Mouse (Mus musculus) embryonic facial prominence, embryonic 13.5 days (tissue): ENCODE results near the gene Cep68. TPM values are rescaled to one million over a fixed set of nuclear protein-coding genes. Genes with fewer than 3 reads are reported as not detected.

Experiments
- ATAC-seq: fragments of 200-750 bp; cut with Nextera tagmentation; 2 replicates; pipeline ENCODE4 v1.8.0; 2017; ENCODE audit warnings: low read depth; ENCODE audit not compliant: insufficient number of reproducible peaks, insufficient read depth, low FRiP score, low TSS enrichment
- H3K27ac ChIP-seq: fragments of 300-500 bp; sonication (generic); 2 replicates; pipeline ENCODE4 v1.5.1; 2015; ENCODE audit warnings: moderate library complexity, mild to moderate bottlenecking, inconsistent platforms
- H3K27me3 ChIP-seq: fragments of 300-500 bp; sonication (generic); 2 replicates; pipeline ENCODE4 v1.6.1; 2015; ENCODE audit warnings: mild to moderate bottlenecking, inconsistent platforms
- H3K36me3 ChIP-seq: fragments of 300-500 bp; sonication (generic); 2 replicates; pipeline ENCODE4 v1.6.1; 2015; ENCODE audit warnings: mild to moderate bottlenecking, inconsistent platforms
- H3K4me1 ChIP-seq: fragments of 300-500 bp; sonication (generic); 2 replicates; pipeline ENCODE4 v1.6.1; 2015; ENCODE audit warnings: inconsistent platforms
- H3K4me2 ChIP-seq: fragments of 300-500 bp; sonication (generic); 2 replicates; pipeline ENCODE4 v1.6.1; 2015; ENCODE audit warnings: moderate library complexity, mild to moderate bottlenecking, inconsistent platforms
- H3K4me3 ChIP-seq: fragments of 300-500 bp; sonication (generic); 2 replicates; pipeline ENCODE4 v1.5.1; 2015; ENCODE audit warnings: mild to moderate bottlenecking, inconsistent platforms
- H3K9ac ChIP-seq: fragments of 300-500 bp; sonication (generic); 2 replicates; pipeline ENCODE4 v1.6.1; 2015; ENCODE audit warnings: mild to moderate bottlenecking, inconsistent platforms
- H3K9me3 ChIP-seq: fragments of 300-500 bp; sonication (generic); 2 replicates; pipeline ENCODE4 v1.6.1; 2016; ENCODE audit warnings: inconsistent platforms
- WGBS: fragments of 180-500 bp; shearing (Covaris S2); methylation state at CpG from one replicate; pipeline ENCODE4 v1.1.7; 2015; ENCODE audit warnings: mixed read lengths; 5-methylcytosine and 5-hydroxymethylcytosine counted together
- polyA plus RNA-seq: library from polyadenylated mRNA; unstranded; fragments of >200 nt; fragmentation: Nextera tagmentation; extraction: Ambion mirVana; gene quantifications from 2 replicates; pipeline ENCODE4 v1.2.1, GENCODE M21; 2015

Cep68 gene
- polyA plus RNA-seq, 1 experiment from 2014 or later = 39.1 TPM

DNA sequence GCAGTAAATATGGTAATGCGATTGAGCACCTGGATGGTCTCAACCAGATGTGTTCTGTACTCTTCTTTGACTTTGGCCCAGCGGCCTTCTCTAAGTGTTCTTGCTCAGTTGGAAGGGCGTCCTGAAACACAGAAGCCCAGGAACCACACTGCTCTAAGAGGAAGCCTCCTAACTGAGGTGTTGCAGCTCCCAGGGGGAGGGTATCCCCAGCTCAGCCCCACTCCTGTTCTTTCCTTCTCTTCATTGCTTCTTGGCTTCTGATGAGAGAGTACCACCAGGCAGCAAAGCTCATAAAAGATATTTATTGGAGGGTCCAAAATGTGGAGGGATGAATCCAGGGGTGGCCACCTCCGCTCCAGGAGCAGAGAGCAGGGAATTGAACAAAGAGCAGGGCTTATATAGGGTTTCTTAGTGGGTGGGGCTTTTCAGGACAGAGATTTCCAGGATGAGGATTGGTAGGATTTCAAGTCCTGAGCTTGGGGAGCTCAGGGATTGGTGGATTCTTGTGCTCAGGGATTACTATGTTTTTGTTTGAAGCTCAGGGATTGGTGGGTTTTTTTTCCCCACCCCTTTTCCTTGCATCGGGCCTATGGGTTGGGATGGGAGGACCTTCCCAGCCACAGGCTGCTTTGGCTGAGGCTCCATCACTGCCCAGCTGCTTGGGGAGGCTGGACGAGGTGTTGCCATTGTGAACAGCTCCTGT, 1.4 kb upstream of the Cep68 start:
- H3K4me2 ChIP-seq = peak overlapping the region; percentile 77; the same call in 1 of the 2 replicates
- WGBS = 84% methylated on average over 6 of the region's 6 CpGs

DNA sequence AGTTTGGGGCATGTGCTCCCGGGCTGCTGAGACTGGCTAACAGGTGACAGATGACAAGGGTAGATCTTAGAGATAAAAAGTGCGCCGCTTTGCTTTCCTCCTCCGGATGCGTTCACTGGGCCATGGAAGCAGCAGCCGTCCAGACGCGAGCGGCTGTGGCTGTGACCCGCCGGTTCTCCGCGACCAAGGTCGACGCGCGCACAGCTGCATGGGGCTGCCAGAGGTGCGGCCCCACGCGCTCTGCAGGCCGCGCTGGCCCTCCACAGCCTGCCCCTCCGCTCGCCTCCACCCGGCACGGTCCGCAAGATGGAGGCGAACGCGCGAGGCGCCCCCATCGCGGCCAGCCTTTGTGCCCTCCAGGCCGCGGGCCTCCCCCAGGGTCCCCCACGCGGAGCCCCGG, 389 bp downstream of the Cep68 start:
- ATAC-seq = peak; percentile 59
- under 1% methylated on average over 37 of the region's 39 CpGs for WGBS
- H3K27ac ChIP-seq = peak overlapping the region; percentile 92
- H3K9ac ChIP-seq = peak overlapping the region; percentile 96
- H3K4me1 ChIP-seq = peaks cover 46% of the 10 kb centered on the region
- H3K27me3 ChIP-seq = no peaks in the 10 kb centered on the region
- peak overlapping the region; percentile 89 for H3K4me3 ChIP-seq
- H3K36me3 ChIP-seq = peaks cover 11% of the 10 kb centered on the region; the same call in 1 of the 2 replicates
- peak overlapping the region; percentile 77 for H3K4me2 ChIP-seq
- H3K9me3 ChIP-seq = no peaks in the 10 kb centered on the region

More for the DNA sequence above, 1.4 kb upstream of the Cep68 start:
- Histone ChIP-seq H3K27me3 (no peaks in the 10 kb centered on the region), H3K36me3 (peaks cover 4% of the 10 kb centered on the region; the same call in 1 of the 2 replicates), H3K27ac (no peak overlapping the region), H3K4me3 (no peak overlapping the region), H3K4me1 (peaks cover 31% of the 10 kb centered on the region), H3K9ac (no peak overlapping the region), H3K9me3 (no peaks in the 10 kb centered on the region)
- no peak for ATAC-seq

DNA sequence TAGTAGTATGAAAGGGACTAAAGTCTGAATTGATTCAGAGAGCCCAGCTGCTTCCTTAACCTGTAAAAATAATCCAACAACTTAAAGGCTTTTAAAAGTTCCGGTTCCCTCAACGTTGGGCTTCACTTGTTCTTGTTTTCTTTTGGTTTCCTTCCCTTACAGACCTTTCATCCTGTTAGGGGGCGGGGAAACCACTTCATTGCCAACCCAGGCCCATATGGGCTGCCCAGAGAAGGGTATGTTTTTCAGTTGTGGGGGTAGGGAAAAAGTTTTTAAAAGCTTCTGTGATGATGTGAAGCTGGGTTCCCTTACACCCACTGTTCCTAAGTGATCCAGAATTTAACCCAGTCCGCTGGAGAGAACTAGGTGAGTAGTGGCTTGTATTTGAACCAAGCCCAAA, 952 bp downstream of the Cep68 start:
- H3K4me1 ChIP-seq = peaks cover 52% of the 10 kb centered on the region
- H3K4me2 ChIP-seq = peak overlapping the region; percentile 77
- no peaks in the 10 kb centered on the region for H3K9me3 ChIP-seq
- H3K27ac ChIP-seq = peak overlapping the region; percentile 92
- ATAC-seq = no peak
- peak overlapping the region; percentile 96 for H3K9ac ChIP-seq
- peaks cover 11% of the 10 kb centered on the region; the same call in 1 of the 2 replicates for H3K36me3 ChIP-seq
- peak overlapping the region; percentile 89 for H3K4me3 ChIP-seq
- no peaks in the 10 kb centered on the region for H3K27me3 ChIP-seq
- 8% methylated on average over 4 of the region's 4 CpGs for WGBS

DNA sequence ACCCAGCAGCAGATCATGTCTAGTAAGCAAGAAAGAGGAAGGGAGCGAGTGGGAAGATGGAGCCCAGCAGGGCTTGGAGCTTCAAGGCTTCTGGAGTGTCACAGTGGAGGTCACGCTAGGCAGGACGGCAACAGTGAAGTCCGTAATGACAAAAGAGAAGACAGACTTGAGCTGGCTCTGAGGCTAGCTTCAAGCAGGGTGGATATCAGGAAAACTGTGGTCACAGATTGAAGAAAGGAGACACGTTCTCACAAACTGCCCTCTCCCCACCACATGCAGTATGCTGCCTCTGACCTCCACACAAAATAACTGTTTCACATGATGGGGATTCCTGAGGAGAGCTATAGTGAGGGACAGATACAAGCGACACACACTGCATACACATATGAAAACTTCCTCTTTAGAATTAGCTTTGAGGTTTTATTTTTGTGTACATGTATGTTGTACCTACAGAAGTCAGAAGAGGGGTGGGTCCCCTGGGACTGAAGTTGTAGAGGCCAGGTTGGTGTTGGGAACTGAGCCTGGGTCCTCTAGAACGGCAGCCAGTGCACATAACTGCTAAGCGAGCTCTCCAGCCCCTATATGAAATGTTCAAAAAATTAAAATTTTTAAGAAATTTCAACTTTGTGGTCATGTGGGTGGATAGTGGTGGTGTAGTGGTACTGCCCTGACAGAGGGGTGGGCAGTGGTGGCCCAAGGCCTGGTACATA, 1.9 kb downstream of the Cep68 start:
- no peak overlapping the region for H3K27ac ChIP-seq
- WGBS = 82% methylated on average over 8 of the region's 8 CpGs
- no peaks in the 10 kb centered on the region for H3K9me3 ChIP-seq
- H3K4me3 ChIP-seq = no peak overlapping the region
- H3K27me3 ChIP-seq = no peaks in the 10 kb centered on the region
- no peak overlapping the region for H3K9ac ChIP-seq
- no peak for ATAC-seq
- H3K4me1 ChIP-seq = peaks cover 60% of the 10 kb centered on the region
- peaks cover 11% of the 10 kb centered on the region; the same call in 1 of the 2 replicates for H3K36me3 ChIP-seq
- peak overlapping the region; percentile 77 for H3K4me2 ChIP-seq

DNA sequence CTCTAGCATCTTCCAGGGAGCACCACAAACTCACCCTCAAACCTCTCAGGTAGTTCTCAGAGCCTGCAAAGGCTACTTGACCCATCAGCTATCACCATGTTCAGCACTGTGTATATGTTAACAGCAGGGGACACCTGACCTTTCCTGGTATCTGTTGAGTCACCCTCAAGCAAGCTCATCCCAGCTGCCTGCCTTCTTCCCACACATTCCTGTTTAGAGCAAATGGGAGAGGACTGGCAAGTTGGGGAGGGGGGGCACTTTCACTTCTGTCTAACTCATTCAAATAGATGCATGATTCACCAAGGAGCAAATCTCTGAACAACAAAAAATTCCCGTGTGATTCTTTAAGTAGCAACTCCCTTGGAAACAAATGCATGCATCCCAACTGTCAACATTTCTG, 2.6 kb downstream of the Cep68 start:
- Histone ChIP-seq H3K27me3 (no peaks in the 10 kb centered on the region), H3K36me3 (peaks cover 15% of the 10 kb centered on the region), H3K9me3 (no peaks in the 10 kb centered on the region), H3K4me2 (no peak overlapping the region; the same call in 1 of the 2 replicates), H3K4me1 (peaks cover 60% of the 10 kb centered on the region), H3K9ac (0 out of 2 replicates have a peak overlapping the region, but pooled peaks have one; percentile 32), H3K27ac (no peak overlapping the region), H3K4me3 (no peak overlapping the region)
- ATAC-seq = no peak
- WGBS = 72% methylated on average over 1 of the region's 1 CpGs

DNA sequence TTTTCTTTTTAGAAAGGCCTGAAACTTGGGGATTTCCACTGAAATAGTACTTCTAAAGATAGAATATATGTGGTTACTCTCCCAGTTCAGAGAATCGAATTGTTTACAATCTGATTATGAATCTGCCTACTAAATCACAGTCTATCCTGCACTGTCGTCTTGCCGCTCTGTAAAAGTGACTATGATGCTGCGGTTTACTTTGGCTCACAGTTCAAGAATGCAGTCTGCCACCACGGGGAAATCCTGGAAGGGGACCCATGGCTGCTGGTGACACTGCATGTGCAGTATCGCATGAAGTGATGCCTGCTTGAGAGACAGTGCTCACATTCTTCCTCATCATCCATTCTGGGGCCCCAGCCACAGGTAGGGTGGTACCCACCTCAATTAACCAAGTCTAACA, 3.9 kb downstream of the Cep68 start:
- WGBS = 85% methylated on average over 6 of the region's 6 CpGs
- Histone ChIP-seq H3K27ac (no peak overlapping the region), H3K4me3 (no peak overlapping the region), H3K9ac (no peak overlapping the region), H3K36me3 (peaks cover 28% of the 10 kb centered on the region), H3K4me2 (no peak overlapping the region), H3K9me3 (no peaks in the 10 kb centered on the region), H3K27me3 (no peaks in the 10 kb centered on the region), H3K4me1 (peaks cover 57% of the 10 kb centered on the region)
- no peak for ATAC-seq

DNA sequence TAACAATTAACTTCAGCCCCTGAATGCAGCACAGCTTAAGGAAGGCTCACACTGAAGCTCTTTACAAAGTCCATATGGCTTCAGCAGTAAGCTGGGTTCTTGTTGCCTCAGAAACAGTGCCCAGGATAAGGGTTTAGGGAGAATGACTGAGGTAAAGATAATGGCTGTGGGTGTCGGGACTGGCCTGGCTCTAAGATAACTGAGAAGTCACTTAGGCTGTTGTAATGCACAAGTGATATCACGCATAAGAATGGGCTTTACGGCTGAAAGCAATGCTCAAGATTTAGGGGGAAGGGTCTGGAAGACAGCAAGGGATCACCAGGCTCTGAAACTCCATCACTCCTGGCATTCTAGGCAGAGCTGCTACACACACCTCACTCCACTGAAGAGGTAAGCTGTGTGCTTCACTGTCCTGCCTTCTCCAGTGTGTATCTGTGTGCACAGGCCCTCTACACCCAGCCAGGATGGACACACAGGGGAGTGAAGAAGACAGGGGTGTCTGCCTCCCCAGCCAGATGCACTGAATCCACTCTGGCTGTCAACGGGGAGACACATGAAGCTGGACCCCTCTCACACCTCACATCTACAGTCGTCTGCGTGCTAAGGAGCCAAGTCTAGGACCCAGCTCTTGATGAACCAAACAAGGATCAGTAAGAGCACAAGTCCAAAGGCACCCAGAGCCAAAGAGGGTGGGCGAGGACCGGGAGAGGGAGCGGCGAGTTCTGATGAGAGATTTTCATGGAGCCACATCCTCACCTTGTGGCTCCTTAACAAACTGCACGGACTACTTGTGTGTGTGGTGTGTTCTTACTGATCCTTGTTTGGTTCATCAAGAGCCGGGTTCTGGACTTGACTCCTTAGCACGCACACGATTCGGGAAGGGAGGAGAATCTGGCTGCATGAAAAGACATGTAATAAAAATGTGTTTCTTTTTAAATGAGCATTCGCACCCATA, 4.6 kb downstream of the Cep68 start:
- 73% methylated on average over 16 of the region's 16 CpGs for WGBS
- ATAC-seq = no peak
- H3K27me3 ChIP-seq = no peaks in the 10 kb centered on the region
- no peaks in the 10 kb centered on the region for H3K9me3 ChIP-seq
- peaks cover 56% of the 10 kb centered on the region for H3K4me1 ChIP-seq
- H3K27ac ChIP-seq = peak overlapping the region; percentile 72
- peak overlapping the region; percentile 0; the same call in 1 of the 2 replicates for H3K4me2 ChIP-seq
- H3K9ac ChIP-seq = no peak overlapping the region
- peaks cover 35% of the 10 kb centered on the region for H3K36me3 ChIP-seq
- H3K4me3 ChIP-seq = no peak overlapping the region

DNA sequence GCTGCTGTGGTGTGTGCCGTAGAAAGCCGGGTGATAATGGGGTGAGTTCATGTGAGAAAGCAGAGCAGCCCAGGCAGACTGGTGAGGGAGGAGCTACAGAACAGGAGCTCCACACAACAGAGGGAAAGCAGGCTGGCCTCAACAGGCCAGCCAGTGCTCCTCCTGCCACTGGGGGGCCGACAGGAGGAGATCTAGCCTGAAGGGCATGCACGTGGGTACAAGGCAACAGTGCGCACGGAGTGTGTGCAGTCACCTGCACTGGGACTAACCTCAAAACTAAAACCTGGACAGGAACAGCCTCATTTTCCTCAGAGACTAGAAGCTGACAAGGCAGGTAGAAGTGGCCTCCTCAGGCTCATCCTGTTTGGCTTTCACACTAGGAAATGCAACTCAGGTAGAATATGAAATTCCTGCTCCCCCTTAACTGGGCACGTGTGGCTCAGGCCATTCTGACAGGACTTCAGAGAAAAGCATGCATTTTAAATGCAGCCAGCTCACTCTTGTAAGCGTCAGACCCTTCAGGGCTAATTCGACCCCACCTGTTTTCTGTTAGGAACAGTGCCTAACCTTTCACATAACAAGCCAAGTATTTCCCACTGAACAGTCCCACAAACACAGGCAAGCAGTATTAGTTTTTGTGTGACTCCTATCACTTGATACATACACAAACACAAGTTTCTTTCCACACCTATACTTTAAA, 5.9 kb downstream of the Cep68 start:
- Histone ChIP-seq H3K27me3 (no peaks in the 10 kb centered on the region), H3K27ac (peak overlapping the region; percentile 44; the same call in 1 of the 2 replicates), H3K36me3 (peaks cover 48% of the 10 kb centered on the region), H3K9me3 (no peaks in the 10 kb centered on the region), H3K4me1 (peaks cover 56% of the 10 kb centered on the region), H3K4me2 (peak overlapping the region; percentile 22), H3K9ac (no peak overlapping the region), H3K4me3 (no peak overlapping the region)
- WGBS = 16% methylated on average over 9 of the region's 9 CpGs
- ATAC-seq = no peak

DNA sequence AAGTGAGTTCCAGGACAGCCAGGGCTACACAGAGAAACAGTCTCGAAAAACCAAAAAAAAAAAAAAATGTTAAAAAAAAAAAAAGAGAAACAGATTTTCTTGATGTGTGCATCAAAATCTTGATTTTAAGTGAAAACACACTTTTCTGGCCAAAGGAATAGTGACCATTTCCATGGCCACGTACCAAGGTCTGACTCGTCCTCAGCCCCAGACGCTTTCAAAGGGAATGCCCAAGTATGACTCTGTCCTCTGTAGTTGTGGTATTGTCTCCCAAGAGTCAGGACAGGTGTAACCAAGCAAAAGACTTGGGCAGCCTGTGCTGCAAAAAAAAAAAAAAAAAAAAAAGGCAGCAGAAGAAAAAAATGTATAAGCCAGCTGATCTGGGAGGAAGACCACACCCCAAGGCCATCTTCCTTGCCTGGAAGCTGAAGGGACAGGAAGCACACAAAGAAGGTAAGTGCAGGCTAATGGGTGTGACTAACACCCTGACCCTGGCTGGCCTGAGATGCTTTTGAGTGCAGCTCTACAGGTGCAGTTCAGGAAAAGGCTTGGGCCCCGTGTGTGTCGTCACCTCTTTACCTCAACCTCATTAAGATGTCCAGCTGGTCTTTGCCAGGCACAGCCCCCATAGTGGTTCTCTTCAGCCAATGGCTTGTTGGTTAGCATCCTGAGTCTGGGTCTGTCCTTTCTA, 6.7 kb downstream of the Cep68 start:
- Histone ChIP-seq H3K9ac (no peak overlapping the region), H3K27me3 (no peaks in the 10 kb centered on the region), H3K36me3 (peaks cover 54% of the 10 kb centered on the region), H3K27ac (no peak overlapping the region), H3K4me3 (no peak overlapping the region), H3K4me1 (peaks cover 47% of the 10 kb centered on the region), H3K4me2 (no peak overlapping the region), H3K9me3 (no peaks in the 10 kb centered on the region)
- 81% methylated on average over 6 of the region's 6 CpGs for WGBS
- no peak for ATAC-seq

DNA sequence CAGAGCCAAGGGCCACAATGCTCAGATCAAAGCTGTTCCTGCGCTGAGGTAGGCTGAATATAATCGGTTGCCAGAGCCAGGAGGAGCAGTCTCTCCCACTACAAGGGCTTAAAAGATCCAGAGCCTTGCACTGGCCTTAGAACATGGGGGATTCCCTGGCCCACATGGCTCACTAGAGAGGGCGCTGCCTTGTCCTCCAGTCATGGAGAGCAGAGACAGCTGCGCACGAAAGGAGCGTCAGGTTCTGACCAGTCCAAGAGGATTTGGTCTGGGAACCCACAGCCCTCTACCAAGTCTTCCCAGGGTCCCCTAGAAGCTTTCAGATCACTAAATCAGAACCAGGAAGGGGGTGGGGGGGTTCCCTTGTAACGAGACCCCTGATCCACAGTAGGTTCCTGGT, 7.9 kb downstream of the Cep68 start:
- Histone ChIP-seq H3K27me3 (no peaks in the 10 kb centered on the region), H3K36me3 (peaks cover 62% of the 10 kb centered on the region), H3K9me3 (no peaks in the 10 kb centered on the region), H3K4me3 (no peak overlapping the region), H3K27ac (no peak overlapping the region), H3K9ac (no peak overlapping the region), H3K4me1 (peaks cover 35% of the 10 kb centered on the region), H3K4me2 (no peak overlapping the region)
- ATAC-seq = no peak
- 94% methylated on average over 7 of the region's 7 CpGs for WGBS
